Mouse (Mus musculus): Measurements from ENCODE around the gene Rpa3.

Rpa3 gene

GRCm38 (mm10) chr6:8259004-8259666 is at the start of gene Rpa3, which contains the start of the genes Umad1 and Gm45062:
Rpa3 (minus strand) TSS chr6:8259173.
Umad1 (plus strand) TSS chr6:8259288.
Gm45062 (plus strand) TSS chr6:8259450.
- peak; percentile 96 for DNase-seq (ENCODE audit: low spot score)

GRCm38 (mm10) chr6:8307878-8308775 is 49.2 kb upstream of the Rpa3 start:
- DNase-seq (ENCODE audit: low spot score), result no peak

- DNase-seq (ENCODE audit: low spot score), result no peak
Measured at GRCm38 (mm10) chr6:8299066-8299863, 40.3 kb upstream of the Rpa3 start.

- DNase-seq (ENCODE audit: low spot score), result no peak
Measured at GRCm38 (mm10) chr6:8294048-8294784, 35.2 kb upstream of the Rpa3 start.

- DNase-seq (ENCODE audit: low spot score), result no peak
Measured at GRCm38 (mm10) chr6:8288755-8289580, 30.0 kb upstream of the Rpa3 start.

GRCm38 (mm10) chr6:8286146-8286545 is 27.2 kb upstream of the Rpa3 start:
- no peak for DNase-seq (ENCODE audit: low spot score)

GRCm38 (mm10) chr6:8285401-8285960 is 26.5 kb upstream of the Rpa3 start:
- no peak for DNase-seq (ENCODE audit: low spot score)

- DNase-seq (ENCODE audit: low spot score), result no peak
Measured at GRCm38 (mm10) chr6:8283255-8283654, 24.3 kb upstream of the Rpa3 start.

GRCm38 (mm10) chr6:8278426-8279002 is 19.5 kb upstream of the Rpa3 start:
- no peak for DNase-seq (ENCODE audit: low spot score)

GRCm38 (mm10) chr6:8276431-8276830 is 17.5 kb upstream of the Rpa3 start:
- no peak for DNase-seq (ENCODE audit: low spot score)

GRCm38 (mm10) chr6:8275098-8275497 is 16.1 kb upstream of the Rpa3 start:
- peak; percentile 21 for DNase-seq (ENCODE audit: low spot score)

- peak; percentile 11 for DNase-seq (ENCODE audit: low spot score)
Measured at GRCm38 (mm10) chr6:8274387-8275054, 15.5 kb upstream of the Rpa3 start.

- no peak for DNase-seq (ENCODE audit: low spot score)
Measured at GRCm38 (mm10) chr6:8271047-8271446, 12.1 kb upstream of the Rpa3 start.

GRCm38 (mm10) chr6:8259667-8260044 is 683 bp upstream of the Rpa3 start:
- DNase-seq (ENCODE audit: low spot score), result no peak

- DNase-seq (ENCODE audit: low spot score), result no peak
Measured at GRCm38 (mm10) chr6:8258316-8258715, 657 bp downstream of the Rpa3 start.

GRCm38 (mm10) chr6:8228596-8228995 is 30.4 kb downstream of the Rpa3 start:
- DNase-seq (ENCODE audit: low spot score), result no peak

GRCm38 (mm10) chr6:8227035-8227434 is 31.9 kb downstream of the Rpa3 start:
- no peak for DNase-seq (ENCODE audit: low spot score)

GRCm38 (mm10) chr6:8210661-8211060 is 48.3 kb downstream of the Rpa3 start:
- DNase-seq (ENCODE audit: low spot score), result no peak

- DNase-seq (ENCODE audit: low spot score), result no peak
Measured at GRCm38 (mm10) chr6:8209866-8210186, 49.1 kb downstream of the Rpa3 start.

All from ovary, adult 18-20 months (tissue).